10 mouse cellular contexts compared by ENCODE assay signal in genomic region chr15:31599834-31600233, GRCm38 (mm10). TPM values are rescaled to one million over a fixed set of nuclear protein-coding genes. Genes with fewer than 3 reads are reported as not detected.
DNase-seq lines count a peak whose midpoint lies in the region; ATAC-seq and TF ChIP-seq lines count a peak whose summit lies in the region.
"Had no signal": no experiment of that assay in that cellular context is flagged by ENCODE, and none has a peak within 500 bp of the region (broad histone marks: within the 10 kb centered on the region; RNA-seq: fewer than 3 reads in every experiment).

No protein-coding gene starts in this region.

- H3K4me2 ChIP-seq in heart, embryonic 11.5 days, result peak overlapping the region; percentile 95
- peak overlapping the region; percentile 16 for H3K4me2 ChIP-seq in hindbrain, embryonic 11.5 days (replicated peaks; ENCODE audit: low read depth, low read length)

- no peak for DNase-seq in heart, adult 2 months
- no peak for DNase-seq in ES-E14 (ENCODE audit: low read depth, low spot score)
- DNase-seq in hindbrain, embryonic 11.5 days (ENCODE audit: low spot score), result no peak
- DNase-seq in midbrain, embryonic 10.5 days (ENCODE audit: low spot score), result no peak
- DNase-seq in left cerebral cortex, adult 9 months (ENCODE audit: low spot score in 2 of 2), result no peak
- DNase-seq in adrenal gland, postnatal 14 days, result no peak
- no peak for DNase-seq in cerebellum, postnatal 14 days
- DNase-seq: kidney, adult 2 months had no signal

- 70% methylated on average over 4 of the region's 4 CpGs for WGBS in heart, embryonic 11.5 days (ENCODE audit: insufficient replicate concordance)
- 51% methylated on average over 4 of the region's 4 CpGs for WGBS in heart, adult 2 months
- WGBS in hindbrain, embryonic 11.5 days, result 93% methylated on average over 4 of the region's 4 CpGs
- 83% methylated on average over 4 of the region's 4 CpGs for WGBS in midbrain, embryonic 10.5 days

- no peak for ATAC-seq in heart, embryonic 11.5 days (replicated peaks; ENCODE audit: insufficient number of reproducible peaks, low FRiP score, low TSS enrichment)
- ATAC-seq in hindbrain, embryonic 11.5 days (ENCODE audit: low FRiP score), result no peak

- no peak for TF ChIP-seq POLR2A in heart, adult 2 months (IDR thresholded peaks at IDR 0.05; ENCODE audit: insufficient read depth, low read depth, low read length)

- TF ChIP-seq CTCF in heart, adult 2 months (IDR thresholded peaks at IDR 0.05), result no peak

- TF ChIP-seq EP300 in heart, adult 2 months (IDR thresholded peaks at IDR 0.05; ENCODE audit: insufficient read depth, low read depth, low read length), result no peak

- no peaks in the 10 kb centered on the region for H3K27me3 ChIP-seq in heart, embryonic 11.5 days (ENCODE audit: control insufficient read depth, insufficient read depth, low read length)
- no peaks in the 10 kb centered on the region for H3K27me3 ChIP-seq in heart, adult 2 months (ENCODE audit: control insufficient read depth, insufficient read depth, low read length)
- H3K27me3 ChIP-seq in hindbrain, embryonic 11.5 days (ENCODE audit: control insufficient read depth, insufficient read depth, low read length), result no peaks in the 10 kb centered on the region
- H3K27me3 ChIP-seq in midbrain, embryonic 10.5 days (ENCODE audit: low read depth, poor library complexity, severe bottlenecking), result no peaks in the 10 kb centered on the region

- H3K4me3 ChIP-seq in heart, embryonic 11.5 days (ENCODE audit: low read depth, low read length), result peak overlapping the region; percentile 85; the same call in 1 of the 2 replicates
- H3K4me3 ChIP-seq in heart, adult 2 months, result no peak overlapping the region
- H3K4me3 ChIP-seq in ES-E14 (ENCODE audit: insufficient read depth in 1 of 2, low read depth in 1 of 2, low read length in 2 of 2, poor library complexity in 1 of 2, severe bottlenecking in 1 of 2), result peak overlapping the region; percentile 36 to 98; a peak in 3 of 4 replicates
- no peak overlapping the region for H3K4me3 ChIP-seq in hindbrain, embryonic 11.5 days (ENCODE audit: low read depth, low read length)
- H3K4me3 ChIP-seq in midbrain, embryonic 10.5 days, result peak overlapping the region; percentile 83

- no peak overlapping the region for H3K9ac ChIP-seq in heart, embryonic 11.5 days (ENCODE audit: low read depth, low read length)
- H3K9ac ChIP-seq in heart, adult 2 months (ENCODE audit: low read depth, low read length), result no peak overlapping the region
- peak overlapping the region; percentile 19; the same call in 1 of the 2 replicates for H3K9ac ChIP-seq in ES-E14 (ENCODE audit: insufficient read depth, low read depth, low read length, poor library complexity, severe bottlenecking)
- no peak overlapping the region for H3K9ac ChIP-seq in hindbrain, embryonic 11.5 days (ENCODE audit: low read depth, low read length)

- no peak overlapping the region for H3K27ac ChIP-seq in heart, embryonic 11.5 days (ENCODE audit: low read depth, low read length)
- H3K27ac ChIP-seq in heart, adult 2 months, result no peak overlapping the region
- H3K27ac ChIP-seq in ES-E14 (ENCODE audit: insufficient read depth, low read depth, low read length, poor library complexity, severe bottlenecking), result no peak overlapping the region
- H3K27ac ChIP-seq in hindbrain, embryonic 11.5 days (ENCODE audit: low read depth, low read length), result no peak overlapping the region
- H3K27ac ChIP-seq in midbrain, embryonic 10.5 days (replicated peaks), result no peak overlapping the region

- in situ Hi-C loops in ES-E14 (cut with MboI; ENCODE audit: low sequenced_read_pairs in 2 of 2, unreplicated experiment in 2 of 2), result loop anchor here (10.0 to 25.0 kb wide), 2 partner anchors 275 to 288 kb away; no protein-coding TSS in a partner anchor

- peaks cover 20% of the 10 kb centered on the region for H3K4me1 ChIP-seq in heart, embryonic 11.5 days (ENCODE audit: control insufficient read depth, insufficient read depth, low read length)
- peaks cover 8% of the 10 kb centered on the region for H3K4me1 ChIP-seq in heart, adult 2 months (ENCODE audit: control insufficient read depth, insufficient read depth, low read length)
- peaks cover 3 to 6% of the 10 kb centered on the region in 2 experiments; a peak in 1 of 4 replicates for H3K4me1 ChIP-seq in ES-E14 (ENCODE audit: control insufficient read depth in 2 of 2, insufficient read depth in 2 of 2, low read length in 2 of 2, poor library complexity in 1 of 2)
- H3K4me1 ChIP-seq in hindbrain, embryonic 11.5 days (replicated peaks; ENCODE audit: control insufficient read depth, insufficient read depth, low read length), result 0 out of 2 replicates have a peak, but pooled peaks cover 2% of the 10 kb centered on the region
- peaks cover 28% of the 10 kb centered on the region for H3K4me1 ChIP-seq in midbrain, embryonic 10.5 days

- H3K79me2 ChIP-seq in heart, adult 2 months (replicated peaks; ENCODE audit: control insufficient read depth, insufficient read depth, low read length), result peaks cover 9% of the 10 kb centered on the region

- intact Hi-C loops in heart, adult 2 months (cut with DNase I), result loop anchor here (10.0 kb wide), 1 partner anchor 375 kb away; the partner anchor contains the start of gene Dap

- peaks cover 14% of the 10 kb centered on the region for H3K36me3 ChIP-seq in heart, embryonic 11.5 days (ENCODE audit: control insufficient read depth, insufficient read depth, low read length)
- peaks cover 4% of the 10 kb centered on the region for H3K36me3 ChIP-seq in heart, adult 2 months (ENCODE audit: control insufficient read depth, insufficient read depth, low read length)
- peaks cover 20% of the 10 kb centered on the region for H3K36me3 ChIP-seq in ES-E14 (ENCODE audit: control insufficient read depth, insufficient read depth, low read length, poor library complexity, severe bottlenecking)
- peaks cover 6% of the 10 kb centered on the region for H3K36me3 ChIP-seq in hindbrain, embryonic 11.5 days (ENCODE audit: control insufficient read depth, insufficient read depth, low read length)
- H3K36me3 ChIP-seq in midbrain, embryonic 10.5 days, result peaks cover 36% of the 10 kb centered on the region

- no peaks in the 10 kb centered on the region for H3K9me3 ChIP-seq in heart, embryonic 11.5 days (replicated peaks; ENCODE audit: control insufficient read depth, low read length)
- H3K9me3 ChIP-seq in ES-E14 (ENCODE audit: control insufficient read depth, insufficient read depth, low read depth, low read length), result no peaks in the 10 kb centered on the region
- no peaks in the 10 kb centered on the region for H3K9me3 ChIP-seq in hindbrain, embryonic 11.5 days (ENCODE audit: control insufficient read depth, low read length)
- H3K9me3 ChIP-seq in midbrain, embryonic 10.5 days (replicated peaks), result no peaks in the 10 kb centered on the region

TF ChIP-seq in ES-E14, 5 proteins besides CTCF, POLR2A, EP300 and RAD21:
- TF ChIP-seq CHD2 (IDR thresholded peaks at IDR 0.05; ENCODE audit: low read depth, low read length) (no peak), ZC3H11A (IDR thresholded peaks at IDR 0.05; ENCODE audit: borderline replicate concordance, low read depth, low read length) (no peak), MAFK (IDR thresholded peaks at IDR 0.05; ENCODE audit: insufficient read depth, low read depth, low read length) (no peak), HCFC1 (IDR thresholded peaks at IDR 0.05; ENCODE audit: borderline replicate concordance, insufficient read depth, low read length) (no peak), ZNF384 (IDR thresholded peaks at IDR 0.05; ENCODE audit: low read depth, low read length) (no peak)

RNA-seq across cellular contexts. Expression of gene Cct5, which starts 1.8 kb away (rescaled TPM):
- 455 and 458 TPM in 2 replicates for polyA plus RNA-seq in heart, embryonic 11.5 days (2014; fragmentation: Nextera tagmentation; extraction: Ambion mirVana)
- 100 to 1,000 TPM; 131 to 146 TPM for total RNA-seq in heart, adult 2 months (2021)
- polyA plus RNA-seq in heart, adult 2 months (2012; rRNA removed), result 64.3 and 112 TPM in 2 replicates
- total RNA-seq in ES-E14 (2012; rRNA removed), result 590 and 695 TPM in 2 replicates
- 721 and 746 TPM in 2 replicates for polyA plus RNA-seq in hindbrain, embryonic 11.5 days (2014; fragmentation: Nextera tagmentation; extraction: Ambion mirVana)
- 728 and 772 TPM in 2 replicates for polyA plus RNA-seq in midbrain, embryonic 10.5 days (2016; fragmentation: Nextera tagmentation; extraction: Ambion mirVana)
- 290 and 308 TPM in 2 replicates for total RNA-seq in adrenal gland, postnatal 14 days (2021)

RNA-seq across cellular contexts. Expression of gene Fam173b, which starts 1.8 kb away (rescaled TPM):
- polyA plus RNA-seq in heart, embryonic 11.5 days (2014; fragmentation: Nextera tagmentation; extraction: Ambion mirVana), result 13.3 and 16.1 TPM in 2 replicates
- 10 to 100 TPM; 20.0 to 22.4 TPM for total RNA-seq in heart, adult 2 months (2021)
- 11.2 and 17.1 TPM in 2 replicates for polyA plus RNA-seq in heart, adult 2 months (2012; rRNA removed)
- total RNA-seq in ES-E14 (2012; rRNA removed), result 13.1 and 17.2 TPM in 2 replicates
- 14.7 and 15.6 TPM in 2 replicates for polyA plus RNA-seq in hindbrain, embryonic 11.5 days (2014; fragmentation: Nextera tagmentation; extraction: Ambion mirVana)
- polyA plus RNA-seq in midbrain, embryonic 10.5 days (2016; fragmentation: Nextera tagmentation; extraction: Ambion mirVana), result 14.7 and 18.0 TPM in 2 replicates
- total RNA-seq in adrenal gland, postnatal 14 days (2021), result 17.1 and 21.7 TPM in 2 replicates

RNA-seq across cellular contexts. Expression of gene Cmbl, which starts 34.6 kb away (rescaled TPM):
- 6.6 and 8.5 TPM in 2 replicates for polyA plus RNA-seq in heart, embryonic 11.5 days (2014; fragmentation: Nextera tagmentation; extraction: Ambion mirVana)
- 10 to 100 TPM; 27.1 to 30.7 TPM for total RNA-seq in heart, adult 2 months (2021)
- polyA plus RNA-seq in heart, adult 2 months (2012; rRNA removed), result 49.6 and 70.3 TPM in 2 replicates
- 0.48 and 0.76 TPM in 2 replicates for total RNA-seq in ES-E14 (2012; rRNA removed)
- polyA plus RNA-seq in hindbrain, embryonic 11.5 days (2014; fragmentation: Nextera tagmentation; extraction: Ambion mirVana), result 0.64 and 1.3 TPM in 2 replicates
- polyA plus RNA-seq in midbrain, embryonic 10.5 days (2016; fragmentation: Nextera tagmentation; extraction: Ambion mirVana), result 1.3 and 1.6 TPM in 2 replicates
- total RNA-seq in adrenal gland, postnatal 14 days (2021), result 73.9 and 91.6 TPM in 2 replicates
- total RNA-seq: neutrophil, adult 5-6 weeks had no signal

Comparison
In these comparisons a context has a peak if more than half of its experiments do, and no peak if none do; other contexts are left out.
1. H3K4me3 ChIP-seq: peak in heart, embryonic 11.5 days (single experiment), ES-E14 (2 of 2) and midbrain, embryonic 10.5 days (single experiment); none in heart, adult 2 months (single experiment) and hindbrain, embryonic 11.5 days (single experiment).